Mouse (Mus musculus) natural killer cell, adult 2 months (primary cell): ENCODE results near the gene Aff3.

ENCODE experiments used
- DNase-seq, 2 experiments: peaks; one replicate each; pipeline ENCODE4 v3.0.0; 2022; ENCODE audit warnings: low spot score in 2 of 2

Aff3 gene

GRCm38 (mm10) chr1:38657606-38658005 is 7.1 kb downstream of the Aff3 start:
- peak; percentile 19 to 49 for DNase-seq

DNA sequence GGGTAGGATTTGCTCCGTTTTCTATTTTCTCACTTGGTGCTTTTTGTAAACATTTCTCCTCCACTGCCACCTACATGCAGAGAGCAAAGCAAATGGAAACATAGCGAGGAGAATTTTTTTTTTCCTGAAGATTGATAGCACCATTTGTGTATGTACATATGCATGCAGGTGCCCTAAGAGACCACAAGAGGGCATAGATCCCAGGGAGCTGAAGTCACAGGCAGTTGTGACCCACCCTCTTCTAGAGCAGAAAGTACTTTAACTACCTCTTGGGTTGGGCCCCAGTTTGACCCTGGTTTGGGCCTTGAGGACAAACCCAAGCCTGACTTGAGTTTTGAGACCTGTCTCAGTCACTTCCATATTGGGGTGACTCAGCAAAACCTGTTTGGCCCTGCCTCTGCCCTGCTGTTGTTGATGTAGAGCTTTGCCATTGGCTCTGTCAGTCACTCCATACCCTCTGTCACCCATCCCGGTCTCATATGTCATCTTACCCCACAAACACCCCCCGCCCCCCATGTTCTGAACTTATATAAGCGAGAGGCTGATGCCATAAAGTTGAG is 9.7 kb downstream of the Aff3 start:
- no peak for DNase-seq

DNA sequence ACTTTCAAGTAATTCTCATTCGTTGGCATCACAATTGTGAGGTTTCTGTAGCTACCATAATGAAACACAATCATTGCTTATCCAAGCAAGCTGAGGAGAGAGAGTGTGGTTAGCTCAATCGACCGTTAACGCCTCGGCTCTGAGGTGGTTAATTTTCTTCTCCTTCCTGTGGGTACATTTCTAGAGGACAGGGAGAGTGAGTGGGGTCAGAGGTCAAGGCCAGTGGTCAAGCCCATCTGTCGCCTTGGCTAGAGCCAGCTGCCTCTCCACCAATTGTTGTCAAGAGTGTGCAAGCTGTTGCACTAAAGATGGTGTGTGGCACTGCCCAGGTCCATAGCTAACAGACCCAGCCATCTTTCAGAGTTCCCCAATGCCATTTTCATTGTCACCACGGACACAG is 14.7 kb downstream of the Aff3 start:
- no peak for DNase-seq

- no peak for DNase-seq
Measured at GRCm38 (mm10) chr1:38649174-38649573, 15.6 kb downstream of the Aff3 start.

- no peak for DNase-seq
Measured at GRCm38 (mm10) chr1:38642288-38642687, 22.5 kb downstream of the Aff3 start.

DNA sequence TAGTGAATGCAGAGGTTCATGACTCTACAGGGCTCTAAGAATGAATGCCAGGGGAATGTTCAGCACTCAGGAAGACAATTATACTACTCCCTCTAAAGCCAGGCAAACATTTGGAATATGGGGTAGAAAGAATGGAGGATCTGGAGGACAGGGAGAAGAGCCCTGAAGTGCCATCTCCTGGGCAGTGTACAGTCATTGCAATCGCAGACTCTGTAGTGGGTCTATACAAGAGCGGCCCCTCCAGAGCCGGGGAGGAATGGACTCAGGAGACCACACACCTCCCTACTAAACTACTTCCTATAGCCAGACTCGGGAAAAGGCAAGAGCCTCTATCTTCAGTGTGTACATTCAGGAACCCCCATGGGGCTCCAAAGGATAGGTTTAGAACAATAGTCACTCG is 25.1 kb downstream of the Aff3 start:
- no peak for DNase-seq

DNA sequence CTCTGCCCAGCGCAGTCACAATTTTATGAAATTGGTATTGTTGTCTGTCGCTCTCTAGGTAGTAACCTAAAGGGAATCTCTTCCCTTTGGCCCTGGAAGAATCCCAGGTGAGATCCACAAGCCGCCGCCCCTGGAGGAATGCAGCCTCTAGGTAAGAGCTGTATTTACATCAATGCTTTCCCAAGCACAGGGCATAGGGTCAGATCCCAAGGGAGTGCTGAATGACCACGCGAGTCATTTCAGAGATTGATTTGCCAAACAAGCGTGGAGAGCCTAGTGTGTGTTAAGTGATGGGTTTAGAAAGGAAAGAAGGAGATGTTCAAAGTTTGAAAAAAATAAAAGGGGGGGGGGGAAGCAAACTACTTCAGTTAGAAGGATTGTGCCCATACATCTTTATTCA is 29.2 kb downstream of the Aff3 start:
- DNase-seq, result no peak

- no peak for DNase-seq
Measured at GRCm38 (mm10) chr1:38634081-38634480, 30.7 kb downstream of the Aff3 start.

GRCm38 (mm10) chr1:38632461-38633180 is 32.1 kb downstream of the Aff3 start:
- no peak for DNase-seq

DNA sequence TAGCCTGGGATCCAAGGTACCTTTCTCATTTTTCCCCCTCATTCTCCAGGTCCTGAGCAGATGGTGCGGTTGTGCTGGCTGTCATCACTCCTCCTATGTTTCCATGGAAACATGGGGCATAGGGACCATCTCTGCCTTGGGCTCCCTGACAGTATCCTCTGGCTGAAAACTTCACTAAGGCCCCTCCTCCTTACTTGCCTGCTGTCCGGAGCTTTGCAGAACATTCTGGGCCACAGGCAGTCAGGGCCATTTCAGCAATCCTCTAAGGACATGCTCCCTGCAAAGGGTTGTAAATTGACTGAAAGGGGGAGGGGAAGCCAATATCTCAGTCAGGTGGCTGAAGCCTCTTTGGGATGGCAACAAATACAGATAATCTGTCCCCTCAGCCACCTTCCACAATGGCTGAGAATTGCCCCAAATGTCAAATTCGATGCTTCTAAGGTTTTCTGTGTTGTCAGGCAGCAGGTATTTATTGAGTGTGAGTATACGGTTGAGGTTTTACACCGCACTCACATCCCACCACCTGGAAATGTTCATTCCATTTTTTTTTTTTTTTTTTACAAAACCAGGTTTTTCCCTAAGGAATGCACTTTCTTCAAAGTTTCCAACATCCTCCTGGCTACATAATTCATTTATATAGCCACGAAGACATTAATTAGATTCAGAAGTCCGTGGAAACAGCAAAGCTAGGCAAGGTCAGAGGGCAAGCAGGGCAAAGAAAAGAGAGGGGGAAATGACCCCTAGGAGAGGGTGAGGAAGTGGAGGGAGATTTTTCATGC is 33.1 kb downstream of the Aff3 start:
- no peak for DNase-seq

DNA sequence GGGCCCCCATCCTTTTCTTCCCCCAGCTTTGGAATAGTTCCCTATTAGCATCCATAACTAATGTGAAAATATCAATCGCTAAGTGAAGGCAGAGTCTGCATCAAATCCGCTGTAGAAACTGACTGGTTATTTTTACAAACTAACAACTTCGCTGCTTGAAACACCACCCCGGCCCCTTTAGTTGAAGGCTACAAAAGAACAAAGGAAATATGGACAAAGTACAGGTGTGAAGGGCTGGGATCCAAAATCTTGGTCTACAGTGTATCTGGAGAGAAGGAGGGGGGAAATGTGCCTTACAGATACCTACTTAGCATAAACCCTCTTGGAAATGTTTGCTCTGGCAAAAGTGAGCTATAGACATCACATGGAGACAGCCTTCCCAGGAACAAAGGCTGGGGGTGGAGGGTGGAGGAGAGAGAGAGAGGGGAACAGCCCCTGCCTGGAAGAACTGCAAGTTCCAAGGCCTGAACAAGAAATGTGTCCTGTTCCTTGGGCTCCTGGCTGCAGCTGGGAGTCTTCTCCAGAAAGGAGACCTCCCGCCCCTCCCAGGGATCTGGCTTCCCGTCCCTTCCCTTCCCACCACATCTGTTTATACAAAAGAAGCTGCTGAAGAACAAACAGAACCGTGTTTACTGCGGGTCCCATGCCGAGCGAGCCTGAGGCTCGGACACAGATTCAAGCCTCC is 35.7 kb downstream of the Aff3 start:
- no peak for DNase-seq

- DNase-seq, result no peak
Measured at GRCm38 (mm10) chr1:38628426-38628825, 36.3 kb downstream of the Aff3 start.

GRCm38 (mm10) chr1:38627683-38628361 is 36.9 kb downstream of the Aff3 start:
- no peak for DNase-seq

GRCm38 (mm10) chr1:38626739-38627661 is 37.8 kb downstream of the Aff3 start:
- peak in 1 of 2 experiments; percentile 22 for DNase-seq

GRCm38 (mm10) chr1:38626388-38626738 is 38.4 kb downstream of the Aff3 start:
- DNase-seq, result no peak

- no peak for DNase-seq
Measured at GRCm38 (mm10) chr1:38621840-38622239, 42.9 kb downstream of the Aff3 start.

DNA sequence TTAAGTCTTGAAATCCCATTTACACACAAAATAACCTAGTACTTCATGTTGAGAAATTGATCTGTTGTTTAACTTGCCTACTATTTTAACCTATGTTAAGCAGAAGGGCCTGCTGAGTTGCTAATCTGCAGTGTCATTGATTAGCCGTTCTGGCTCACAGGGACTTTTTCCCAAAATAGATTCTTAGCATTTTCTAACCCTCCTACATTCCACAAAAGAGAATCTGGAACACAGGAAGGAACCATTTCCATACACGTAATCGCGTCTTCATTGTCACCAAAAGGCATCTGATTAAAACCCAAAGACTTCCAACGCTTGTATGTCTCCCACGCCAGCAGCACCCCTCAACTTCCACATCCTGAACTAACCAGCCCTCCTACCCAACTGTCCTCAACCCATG is 44.4 kb downstream of the Aff3 start:
- DNase-seq, result no peak

DNA sequence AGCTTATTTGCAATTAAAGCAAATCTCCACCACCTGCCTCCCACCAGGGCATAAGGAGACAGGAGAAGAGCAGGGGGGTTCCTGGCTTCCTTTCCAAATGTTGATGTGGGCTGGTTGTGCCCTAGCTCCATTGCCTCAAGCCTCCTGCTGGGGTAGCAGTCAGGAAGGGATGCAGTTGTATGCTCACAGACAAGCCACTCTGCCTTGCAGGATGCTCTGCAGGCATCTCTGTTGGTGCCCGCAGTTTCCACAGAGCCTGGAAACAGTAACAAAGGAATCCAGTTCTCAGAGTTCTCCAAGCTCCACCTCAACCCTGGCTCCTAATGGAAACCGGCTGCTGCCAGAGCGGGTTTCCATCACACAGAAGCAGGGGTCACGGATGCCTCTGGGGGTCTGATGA is 58.0 kb downstream of the Aff3 start:
- DNase-seq, result no peak

- no peak for DNase-seq
Measured at GRCm38 (mm10) chr1:38605426-38605825, 59.3 kb downstream of the Aff3 start.

GRCm38 (mm10) chr1:38604611-38605010 is 60.1 kb downstream of the Aff3 start:
- DNase-seq, result no peak
